Mouse (Mus musculus) testis, adult 2 months (tissue): ENCODE measurements around the gene Luc7l2.

Source experiments
- CTCF ChIP-seq: fragments of 200-500 bp; IDR thresholded peaks from 2 replicates; pipeline ENCODE4 v1.5.1; 2012; ENCODE audit warnings: low read depth, mild to moderate bottlenecking, inconsistent platforms, low read length, moderate library complexity; ENCODE audit not compliant: control insufficient read depth, insufficient read depth, insufficient replicate concordance
- POLR2A ChIP-seq: fragments of 200-500 bp; IDR thresholded peaks from 2 replicates; pipeline ENCODE4 v1.6.1; 2012; ENCODE audit warnings: low read depth, mild to moderate bottlenecking, inconsistent platforms, low read length, moderate library complexity; ENCODE audit not compliant: control insufficient read depth

- no peak for TF ChIP-seq POLR2A
- no peak for TF ChIP-seq CTCF
Measured at GRCm38 (mm10) chr6:38627081-38627480, 75.9 kb downstream of the Luc7l2 start.
